Mouse (Mus musculus) embryonic facial prominence, embryonic 10.5 days (tissue): Measurements from ENCODE around the gene Rbm26. TPM values are rescaled to one million over a fixed set of nuclear protein-coding genes. Genes with fewer than 3 reads are reported as not detected.
A peak's percentile ranks its signal among the peaks of the same experiment; 100 is the strongest.

Experiments
- DNase-seq: peaks from one replicate; pipeline ENCODE4 v3.0.0-alpha.2; 2017; ENCODE audit warnings: low spot score
- H3K27ac ChIP-seq: fragments of 300-500 bp; sonication (generic); replicated peaks from 2 replicates; pipeline ENCODE4 v1.5.1; 2016; ENCODE audit warnings: mild to moderate bottlenecking
- H3K27me3 ChIP-seq: fragments of 300-500 bp; sonication (generic); replicated peaks from 2 replicates; pipeline ENCODE4 v1.6.1; 2016; ENCODE audit warnings: low read depth, mild to moderate bottlenecking; ENCODE audit not compliant: poor library complexity, severe bottlenecking
- H3K36me3 ChIP-seq: fragments of 300-500 bp; sonication (generic); replicated peaks from 2 replicates; pipeline ENCODE4 v1.6.1; 2016; ENCODE audit warnings: mild to moderate bottlenecking, moderate library complexity
- H3K4me1 ChIP-seq: fragments of 300-500 bp; sonication (generic); 2 replicates; pipeline ENCODE4 v1.6.1; 2016
- H3K4me3 ChIP-seq: fragments of 300-500 bp; sonication (generic); 2 replicates; pipeline ENCODE4 v1.5.1; 2016; ENCODE audit warnings: mild to moderate bottlenecking, moderate library complexity
- H3K9me3 ChIP-seq: fragments of 300-500 bp; sonication (generic); 2 replicates; pipeline ENCODE4 v1.6.1; 2016; ENCODE audit warnings: mild to moderate bottlenecking
- whole genome bisulfite sequencing: fragments of 180-500 bp; shearing (Covaris S2); methylation state at CpG from one replicate; pipeline ENCODE4 v1.1.7; 2016; 5-methylcytosine and 5-hydroxymethylcytosine counted together
- polyA plus RNA-seq: library from polyadenylated mRNA; unstranded; fragments of >200 nt; fragmentation: Nextera tagmentation; extraction: Ambion mirVana; gene quantifications from 2 replicates; pipeline ENCODE4 v1.2.1, GENCODE M21; 2016

Rbm26 gene
- 38.1 and 39.8 TPM in 2 replicates for polyA plus RNA-seq

DNA sequence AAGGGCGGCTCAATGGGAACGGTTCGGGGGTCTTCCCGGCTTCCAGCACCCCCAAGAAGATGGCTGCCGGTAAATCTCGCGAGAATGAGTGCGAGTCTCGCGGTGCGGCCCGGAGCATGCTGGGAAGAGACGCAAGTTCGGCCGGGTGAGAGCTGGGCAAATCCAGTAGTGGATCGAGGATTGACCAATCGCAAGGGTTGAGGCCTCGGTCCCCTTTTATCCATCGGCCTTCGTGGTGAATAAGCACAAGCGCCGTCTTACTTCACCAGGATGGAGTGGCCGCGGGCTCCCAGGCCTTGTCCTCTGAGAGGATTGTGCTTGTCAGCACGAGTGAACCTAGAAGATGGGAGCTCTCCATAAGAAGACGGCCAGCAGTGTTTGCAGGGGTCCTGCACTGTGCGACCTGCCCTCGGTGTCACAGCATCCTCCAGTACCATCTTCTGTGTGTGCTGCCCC, at the start of gene Rbm26:
Gene Rbm26, minus strand, starts transcription at position 90 of the 456 bp plus-strand sequence.
- H3K4me3 ChIP-seq: peak within 1 kb of the TSS; percentile 99
- H3K4me1 ChIP-seq: peaks cover 17% of the 10 kb centered on the region
- peaks cover 3% of the 10 kb centered on the region; the same call in 1 of the 2 replicates for H3K36me3 ChIP-seq
- no peaks in the 10 kb centered on the region for H3K9me3 ChIP-seq
- peak within 1 kb of the TSS; percentile 99 for H3K27ac ChIP-seq
- WGBS: under 1% methylated on average over 28 of the region's 28 CpGs
- DNase-seq: peak; percentile 97
- H3K27me3 ChIP-seq: no peaks in the 10 kb centered on the region

DNA sequence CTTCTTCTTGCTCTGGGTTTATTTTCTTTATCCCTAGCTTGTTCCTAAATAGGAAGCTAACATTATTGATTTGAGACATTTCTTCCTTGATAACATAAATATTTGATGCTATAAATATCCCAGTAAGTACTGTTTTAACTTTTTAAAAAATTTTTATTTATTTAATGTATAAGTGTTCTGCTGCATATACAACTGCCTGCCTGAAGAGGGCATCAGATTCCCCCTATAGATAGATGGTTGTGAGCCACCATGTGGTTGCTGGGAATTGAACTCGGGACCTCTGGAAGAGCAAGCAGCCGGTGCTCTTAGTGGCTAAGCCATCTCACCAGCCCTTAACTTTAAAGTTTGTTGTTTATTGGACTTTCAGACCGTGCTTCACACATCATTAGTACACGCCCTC, 48.7 kb upstream of the Rbm26 start:
- DNase-seq: no peak

DNA sequence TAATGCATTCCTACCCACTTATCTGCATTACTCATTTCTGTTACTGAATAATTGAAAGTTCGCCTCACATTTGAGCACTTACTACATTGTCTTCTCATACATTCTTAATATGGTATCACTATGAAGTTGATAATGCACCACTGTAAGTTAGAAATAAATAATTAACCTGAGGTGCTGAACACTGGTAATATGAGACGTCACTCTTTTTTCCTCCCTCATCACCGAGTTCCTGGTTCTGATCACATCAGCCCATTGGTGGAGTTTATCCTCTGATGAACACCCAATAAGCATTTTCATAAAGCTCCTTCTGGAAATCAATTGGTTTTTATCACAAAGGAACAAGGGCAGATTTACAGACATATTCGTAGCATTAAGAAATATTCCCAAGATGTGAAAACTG, 45.1 kb upstream of the Rbm26 start:
- WGBS: 84% methylated on average over 4 of the region's 4 CpGs
- no peaks in the 10 kb centered on the region for H3K4me1 ChIP-seq
- H3K4me3 ChIP-seq: no peak overlapping the region
- H3K9me3 ChIP-seq: no peaks in the 10 kb centered on the region
- H3K36me3 ChIP-seq: no peaks in the 10 kb centered on the region
- H3K27ac ChIP-seq: no peak overlapping the region
- H3K27me3 ChIP-seq: no peaks in the 10 kb centered on the region
- DNase-seq: no peak

More for the DNA sequence above, 48.7 kb upstream of the Rbm26 start:
- H3K36me3 ChIP-seq: no peaks in the 10 kb centered on the region
- no peaks in the 10 kb centered on the region for H3K9me3 ChIP-seq
- 87% methylated on average over 4 of the region's 4 CpGs for WGBS
- no peak overlapping the region for H3K4me3 ChIP-seq
- no peak overlapping the region for H3K27ac ChIP-seq
- H3K4me1 ChIP-seq: no peaks in the 10 kb centered on the region
- H3K27me3 ChIP-seq: no peaks in the 10 kb centered on the region

DNA sequence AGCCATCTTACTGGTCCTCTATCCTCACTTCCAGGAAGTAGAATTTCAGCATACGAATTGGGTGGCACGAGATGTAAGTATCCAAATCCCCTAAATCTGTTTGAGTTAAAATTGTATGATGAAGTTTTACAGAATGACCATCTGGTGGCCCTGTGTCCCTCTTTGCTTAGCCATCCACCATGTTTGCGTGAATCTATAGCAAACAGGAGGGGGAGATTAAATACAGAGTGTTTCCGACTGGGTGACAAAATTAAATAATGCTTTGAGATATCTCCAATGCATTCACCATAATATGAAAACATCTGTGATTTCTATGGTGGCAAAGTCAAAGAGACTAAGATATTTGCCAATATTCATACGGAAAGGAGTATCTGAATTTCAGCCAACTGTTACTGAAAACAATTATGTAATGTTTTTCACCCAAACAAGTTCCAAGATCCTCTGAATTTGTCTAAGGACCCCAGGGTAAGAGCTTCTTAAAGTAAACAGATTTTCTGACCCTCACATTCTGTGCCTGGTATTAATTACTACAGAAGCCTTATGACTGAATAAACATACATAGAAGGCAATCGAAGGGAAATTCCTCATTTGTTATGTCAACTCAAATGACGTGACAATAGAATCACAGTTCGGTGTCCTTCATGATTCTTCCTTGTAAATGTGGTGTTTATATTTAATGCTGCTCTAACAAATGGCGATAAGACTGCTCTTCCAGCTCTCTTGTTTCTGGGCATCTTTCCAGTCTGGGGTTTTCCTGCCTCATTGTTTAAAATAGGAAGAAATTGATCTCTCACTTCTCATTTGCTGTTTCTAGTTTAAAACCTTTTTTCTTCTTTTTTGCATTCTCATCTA, 42.6 kb upstream of the Rbm26 start:
- H3K9me3 ChIP-seq: no peaks in the 10 kb centered on the region
- no peak overlapping the region for H3K27ac ChIP-seq
- DNase-seq: no peak
- 68% methylated on average over 9 of the region's 9 CpGs for WGBS
- no peaks in the 10 kb centered on the region for H3K4me1 ChIP-seq
- no peak overlapping the region for H3K4me3 ChIP-seq
- H3K27me3 ChIP-seq: no peaks in the 10 kb centered on the region
- H3K36me3 ChIP-seq: no peaks in the 10 kb centered on the region

DNA sequence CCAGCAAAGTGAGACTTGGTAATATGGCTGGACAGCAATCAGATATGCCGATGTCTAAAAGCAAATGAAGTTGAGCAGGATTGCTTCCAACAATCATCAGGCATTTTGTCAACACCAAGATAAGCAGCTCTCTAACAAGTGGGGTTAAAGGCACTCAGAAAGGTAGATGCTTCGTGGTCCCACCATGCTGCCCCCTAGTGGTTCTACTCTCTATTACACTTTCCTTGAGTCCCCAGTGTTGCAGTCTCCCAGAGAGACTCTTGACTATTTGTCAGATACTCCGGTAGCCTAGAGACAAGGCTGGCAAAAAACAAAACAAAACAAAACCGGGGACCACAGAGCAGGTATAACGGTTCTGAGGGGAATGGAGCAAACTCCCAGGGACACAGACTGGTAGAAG, 21.3 kb upstream of the Rbm26 start:
- no peak overlapping the region for H3K27ac ChIP-seq
- no peaks in the 10 kb centered on the region for H3K36me3 ChIP-seq
- H3K9me3 ChIP-seq: no peaks in the 10 kb centered on the region
- no peaks in the 10 kb centered on the region for H3K4me1 ChIP-seq
- DNase-seq: peak; percentile 11
- no peaks in the 10 kb centered on the region for H3K27me3 ChIP-seq
- WGBS: 55% methylated on average over 5 of the region's 5 CpGs
- no peak overlapping the region for H3K4me3 ChIP-seq

DNA sequence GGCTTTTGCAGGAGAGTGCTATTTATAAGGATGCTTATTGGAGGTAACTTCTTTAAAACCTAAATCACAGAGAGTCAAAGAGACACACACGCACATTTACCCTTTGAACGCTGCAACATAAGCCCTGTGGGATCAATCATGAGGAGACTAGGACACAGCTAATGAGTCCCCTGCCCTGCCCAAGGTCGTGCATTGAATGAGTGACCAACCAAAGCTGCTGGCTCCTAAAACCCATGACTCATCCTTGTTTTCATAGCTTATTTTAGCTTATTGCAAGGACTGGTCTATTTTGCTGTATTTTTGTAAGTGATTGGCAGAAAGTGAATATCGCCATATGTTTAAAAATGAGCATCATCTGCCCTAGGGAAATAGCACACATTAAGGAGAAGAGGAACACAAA, 17.6 kb upstream of the Rbm26 start:
- WGBS: 65% methylated on average over 4 of the region's 4 CpGs
- no peak overlapping the region for H3K27ac ChIP-seq
- H3K27me3 ChIP-seq: no peaks in the 10 kb centered on the region
- H3K4me3 ChIP-seq: no peak overlapping the region
- H3K4me1 ChIP-seq: no peaks in the 10 kb centered on the region
- DNase-seq: no peak
- H3K9me3 ChIP-seq: no peaks in the 10 kb centered on the region
- H3K36me3 ChIP-seq: no peaks in the 10 kb centered on the region

DNA sequence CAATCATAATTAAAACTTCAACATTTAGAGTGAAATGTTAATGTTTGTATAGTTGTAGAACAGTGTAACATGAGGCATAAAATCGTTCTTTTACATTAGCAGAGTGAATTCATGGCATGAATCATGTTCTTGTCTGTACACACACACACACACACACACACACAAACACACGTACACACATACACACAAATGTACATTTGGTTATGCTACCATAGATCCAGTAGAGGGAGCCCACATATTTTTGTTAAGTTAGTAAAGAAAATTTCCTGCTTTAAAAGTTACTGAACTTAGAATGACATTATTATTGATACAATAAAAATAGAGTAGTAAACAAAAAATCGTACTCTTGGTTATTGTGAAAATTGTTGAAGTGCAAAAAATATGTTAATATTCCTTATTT, 7.7 kb upstream of the Rbm26 start:
- 76% methylated on average over 3 of the region's 3 CpGs for WGBS
- Histone ChIP-seq H3K4me3 (no peak overlapping the region), H3K27ac (no peak overlapping the region), H3K36me3 (no peaks in the 10 kb centered on the region), H3K27me3 (no peaks in the 10 kb centered on the region), H3K4me1 (no peaks in the 10 kb centered on the region), H3K9me3 (no peaks in the 10 kb centered on the region)
- DNase-seq: no peak

DNA sequence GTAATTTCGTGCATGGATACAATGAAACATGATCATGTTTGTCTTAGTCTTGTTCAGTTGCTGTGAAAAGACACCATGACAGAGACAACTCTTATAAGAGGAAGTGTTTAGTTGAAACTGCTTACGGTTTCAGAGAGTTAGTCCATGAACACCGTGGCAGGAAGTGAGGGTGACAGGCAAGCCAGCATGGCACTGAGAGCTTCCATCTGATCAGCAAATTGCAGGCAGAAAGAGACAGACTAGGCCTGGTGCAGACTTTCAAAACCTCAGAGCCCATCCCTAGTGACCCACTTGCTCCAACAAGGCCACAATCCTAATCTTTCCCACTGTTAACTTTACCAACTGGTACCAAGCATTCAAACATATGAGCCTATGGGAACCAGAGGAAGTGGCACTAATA, 5.7 kb upstream of the Rbm26 start:
- DNase-seq: no peak
- WGBS: 72% methylated on average over 3 of the region's 3 CpGs
- no peaks in the 10 kb centered on the region for H3K9me3 ChIP-seq
- H3K27ac ChIP-seq: no peak overlapping the region
- no peak overlapping the region for H3K4me3 ChIP-seq
- H3K4me1 ChIP-seq: no peaks in the 10 kb centered on the region
- no peaks in the 10 kb centered on the region for H3K27me3 ChIP-seq
- no peaks in the 10 kb centered on the region for H3K36me3 ChIP-seq

DNA sequence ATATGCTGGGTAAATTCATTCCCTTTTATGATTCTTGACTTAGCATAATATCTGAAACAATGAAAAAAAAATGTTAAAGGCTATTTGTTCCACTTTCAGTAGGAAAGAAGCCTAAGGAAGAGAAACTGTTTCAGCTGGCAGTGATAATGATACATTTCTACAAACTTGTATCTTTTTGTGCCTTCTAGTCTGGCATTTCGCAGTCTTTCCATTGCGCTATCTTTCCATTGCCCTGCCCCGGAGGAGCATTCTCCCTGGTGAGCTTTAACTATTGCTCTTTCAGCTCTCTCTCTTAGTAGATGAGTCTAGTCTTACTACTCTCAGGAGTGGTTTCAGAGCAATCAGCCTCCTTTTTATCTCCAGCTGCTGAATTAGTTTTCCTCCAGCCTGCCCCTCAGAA, 2.6 kb upstream of the Rbm26 start:
- Histone ChIP-seq H3K27ac (no peak overlapping the region), H3K9me3 (no peaks in the 10 kb centered on the region), H3K4me1 (peaks cover 14% of the 10 kb centered on the region), H3K4me3 (no peak overlapping the region), H3K36me3 (no peaks in the 10 kb centered on the region), H3K27me3 (no peaks in the 10 kb centered on the region)
- WGBS: 100% methylated on average over 3 of the region's 3 CpGs
- no peak for DNase-seq

DNA sequence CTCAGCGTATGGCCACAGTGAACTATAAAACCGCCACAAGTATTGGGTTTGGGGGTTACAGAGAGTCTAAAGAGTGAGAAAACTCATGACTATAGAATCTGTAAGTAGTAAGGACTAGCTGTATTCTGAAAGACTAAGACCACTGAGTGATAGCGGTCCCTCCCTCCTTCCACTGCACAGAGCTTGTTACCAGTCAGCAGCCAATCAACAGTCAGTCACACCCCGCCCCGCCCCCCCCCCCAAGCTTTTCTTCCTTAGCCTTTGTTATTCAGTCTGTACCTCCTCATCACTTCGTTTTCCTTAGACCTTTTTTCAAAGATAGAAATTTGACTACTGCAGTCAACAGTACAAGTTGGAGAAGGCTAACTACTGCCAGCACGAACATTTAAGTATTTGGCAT, 1.9 kb upstream of the Rbm26 start:
- no peaks in the 10 kb centered on the region for H3K27me3 ChIP-seq
- DNase-seq: no peak
- H3K9me3 ChIP-seq: no peaks in the 10 kb centered on the region
- no peaks in the 10 kb centered on the region for H3K36me3 ChIP-seq
- no peak overlapping the region for H3K27ac ChIP-seq
- WGBS: 54% methylated on average over 7 of the region's 7 CpGs
- H3K4me1 ChIP-seq: peaks cover 17% of the 10 kb centered on the region
- H3K4me3 ChIP-seq: no peak overlapping the region

DNA sequence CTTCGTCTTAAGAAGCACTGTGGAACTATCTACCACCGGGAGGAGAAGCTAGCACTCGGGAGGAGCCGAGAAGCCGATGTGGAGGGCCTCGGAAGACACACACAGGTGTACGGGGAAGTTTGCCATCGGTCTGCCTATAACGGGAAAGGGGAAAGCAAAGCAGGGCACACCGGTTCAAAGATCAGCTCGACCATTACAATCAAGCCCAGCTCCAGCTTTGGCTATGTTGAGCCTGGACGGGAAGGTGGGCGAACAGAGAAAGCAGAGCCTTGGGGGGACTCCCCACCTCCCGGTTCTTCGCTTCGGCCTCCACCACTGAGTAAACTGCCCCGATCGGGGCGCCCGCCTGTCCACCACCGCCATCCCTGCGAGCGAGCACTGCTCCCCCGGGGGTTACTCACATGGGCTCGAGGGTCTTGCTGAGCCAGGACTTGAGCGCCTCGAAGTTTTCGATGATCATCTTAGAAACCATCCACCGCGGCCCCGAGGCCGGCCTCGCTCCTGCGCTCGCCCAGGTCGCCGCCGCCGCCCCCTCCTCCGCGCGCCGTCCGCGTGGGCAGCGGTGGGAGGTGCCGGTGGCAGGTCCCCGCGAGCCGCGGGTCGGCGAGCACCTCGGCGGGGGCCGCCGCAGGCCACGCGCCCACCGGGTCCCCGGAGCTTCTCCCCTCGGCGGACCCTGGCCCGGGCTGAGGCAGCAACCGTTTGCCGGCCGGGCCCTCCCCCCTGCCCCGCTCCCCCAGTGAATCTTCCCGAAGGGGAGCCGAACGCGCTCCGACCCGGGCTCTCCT, 552 bp downstream of the Rbm26 start:
- Histone ChIP-seq H3K9me3 (no peaks in the 10 kb centered on the region), H3K27me3 (no peaks in the 10 kb centered on the region), H3K27ac (peak overlapping the region; percentile 99), H3K4me3 (peak overlapping the region; percentile 99), H3K36me3 (peaks cover 3% of the 10 kb centered on the region; the same call in 1 of the 2 replicates), H3K4me1 (peaks cover 17% of the 10 kb centered on the region)
- WGBS: under 1% methylated on average over 74 of the region's 74 CpGs
- no peak for DNase-seq

DNA sequence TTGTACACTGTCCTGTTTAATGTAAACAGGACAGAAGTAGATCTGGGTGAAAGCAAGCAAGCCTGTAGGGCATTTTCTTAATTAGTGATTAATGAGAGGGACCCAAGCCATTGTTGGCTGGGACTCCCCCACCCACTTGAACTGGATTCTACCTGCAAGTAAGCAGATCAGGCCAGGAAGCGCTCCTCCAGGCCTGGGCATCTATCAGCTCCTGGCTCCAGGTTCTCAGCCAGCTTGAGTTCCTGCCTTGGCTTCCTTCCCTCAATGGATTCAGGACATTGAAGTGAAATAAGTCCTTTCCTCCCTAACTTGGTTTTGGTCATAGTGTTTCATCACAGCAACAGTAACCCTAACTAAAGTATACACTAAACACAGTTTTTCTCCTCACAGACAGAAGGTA, 9.9 kb downstream of the Rbm26 start:
- Histone ChIP-seq H3K9me3 (no peaks in the 10 kb centered on the region), H3K27me3 (no peaks in the 10 kb centered on the region), H3K27ac (no peak overlapping the region), H3K36me3 (0 out of 2 replicates have a peak, but pooled peaks cover 2% of the 10 kb centered on the region), H3K4me3 (no peak overlapping the region), H3K4me1 (peaks cover 6% of the 10 kb centered on the region; the same call in 1 of the 2 replicates)
- DNase-seq: no peak
- 100% methylated on average over 1 of the region's 1 CpGs for WGBS
